Mouse (Mus musculus) bone marrow, adult 2 months (tissue): ENCODE data around the gene Zc3h18. TPM values are rescaled to one million over a fixed set of nuclear protein-coding genes. Genes with fewer than 3 reads are reported as not detected.

Experiments used
- H3K27ac ChIP-seq: fragments of 200-500 bp; 2 replicates; pipeline ENCODE4 v1.5.1; 2012; ENCODE audit warnings: low read depth, mild to moderate bottlenecking, control low read depth, inconsistent platforms, low read length; ENCODE audit not compliant: control insufficient read depth, poor library complexity, insufficient read depth
- H3K4me1 ChIP-seq: fragments of 200-500 bp; 2 replicates; pipeline ENCODE4 v1.6.1; 2011; ENCODE audit warnings: low read length; ENCODE audit not compliant: control insufficient read depth, insufficient read depth
- H3K4me3 ChIP-seq: fragments of 200-500 bp; replicated peaks from 2 replicates; pipeline ENCODE3; 2011; ENCODE audit warnings: mild to moderate bottlenecking, low read depth, low read length, control low read depth; ENCODE audit not compliant: control insufficient read depth
- CTCF ChIP-seq: fragments of 200-500 bp; IDR thresholded peaks from 2 replicates; pipeline ENCODE4 v1.5.1; 2011; ENCODE audit warnings: low read length, control low read depth; ENCODE audit not compliant: control insufficient read depth, insufficient read depth
- POLR2A ChIP-seq: fragments of 200-500 bp; IDR thresholded peaks from 2 replicates; pipeline ENCODE4 v1.6.1; 2011; ENCODE audit warnings: low read depth, mild to moderate bottlenecking, control low read depth, low read length, borderline replicate concordance; ENCODE audit not compliant: control insufficient read depth
- WGBS: fragments of 180-500 bp; shearing (Covaris S2); methylation state at CpG from one replicate; pipeline ENCODE4 v1.1.7; 2018; 5-methylcytosine and 5-hydroxymethylcytosine counted together
- polyA plus RNA-seq: library from polyadenylated mRNA; stranded (reverse); fragments of >200 nt; gene quantifications from 2 replicates; pipeline ENCODE4 v1.2.4, GENCODE M21; 2011; ENCODE audit warnings: low replicate concordance; ENCODE audit not compliant: missing spikeins, insufficient read depth, insufficient read length

The Zc3h18 gene
- polyA plus RNA-seq, 1 experiment, result 50.7 TPM

- WGBS, result 4% methylated on average over 11 of the region's 11 CpGs
- Histone ChIP-seq H3K4me1 (peaks cover 7% of the 10 kb centered on the region), H3K27ac (no peak overlapping the region), H3K4me3 (no peak overlapping the region)
- TF ChIP-seq POLR2A, result no peak
- no peak for TF ChIP-seq CTCF
Measured at GRCm38 (mm10) chr8:122343341-122343740, 33.1 kb upstream of the Zc3h18 start.

GRCm38 (mm10) chr8:122343758-122344157 lies 32.7 kb upstream of the Zc3h18 start:
- H3K27ac ChIP-seq, result no peak overlapping the region
- no peak for TF ChIP-seq POLR2A
- TF ChIP-seq CTCF, result no peak
- H3K4me3 ChIP-seq, result no peak overlapping the region
- WGBS, result 1% methylated on average over 14 of the region's 14 CpGs
- H3K4me1 ChIP-seq, result peaks cover 7% of the 10 kb centered on the region

GRCm38 (mm10) chr8:122344219-122344618 lies 32.2 kb upstream of the Zc3h18 start:
- peaks cover 9% of the 10 kb centered on the region for H3K4me1 ChIP-seq
- peak overlapping the region; percentile 44; the same call in 1 of the 2 replicates for H3K27ac ChIP-seq
- 15% methylated on average over 3 of the region's 5 CpGs for WGBS

GRCm38 (mm10) chr8:122345181-122346095 lies 31.0 kb upstream of the Zc3h18 start:
- Histone ChIP-seq H3K4me1 (peaks cover 13% of the 10 kb centered on the region), H3K27ac (peak overlapping the region; percentile 46), H3K4me3 (no peak overlapping the region)
- TF ChIP-seq CTCF, result no peak
- TF ChIP-seq POLR2A, result peak; percentile 27; the same call in 1 of the 2 replicates
- WGBS, result 26% methylated on average over 12 of the region's 12 CpGs

More at GRCm38 (mm10) chr8:122344219-122344618, 32.2 kb upstream of the Zc3h18 start:
- TF ChIP-seq CTCF (no peak), POLR2A (no peak)
- no peak overlapping the region for H3K4me3 ChIP-seq

GRCm38 (mm10) chr8:122347811-122348552 lies 28.4 kb upstream of the Zc3h18 start:
- no peak for TF ChIP-seq POLR2A
- no peak for TF ChIP-seq CTCF
- no peak overlapping the region for H3K27ac ChIP-seq
- WGBS, result 64% methylated on average over 5 of the region's 5 CpGs
- no peak overlapping the region for H3K4me3 ChIP-seq
- peaks cover 11% of the 10 kb centered on the region for H3K4me1 ChIP-seq

- peak overlapping the region; percentile 30 for H3K27ac ChIP-seq
- peaks cover 6% of the 10 kb centered on the region for H3K4me1 ChIP-seq
- WGBS, result 12% methylated on average over 15 of the region's 15 CpGs
- H3K4me3 ChIP-seq, result no peak overlapping the region
- TF ChIP-seq CTCF, result no peak
- TF ChIP-seq POLR2A, result no peak
Measured at GRCm38 (mm10) chr8:122349357-122350297, 26.8 kb upstream of the Zc3h18 start.

- Histone ChIP-seq H3K4me3 (no peak overlapping the region), H3K27ac (no peak overlapping the region), H3K4me1 (peaks cover 5% of the 10 kb centered on the region)
- WGBS, result 65% methylated on average over 11 of the region's 11 CpGs
- no peak for TF ChIP-seq POLR2A
- TF ChIP-seq CTCF, result no peak
Measured at GRCm38 (mm10) chr8:122350309-122351089, 25.9 kb upstream of the Zc3h18 start.

- Histone ChIP-seq H3K4me3 (no peak overlapping the region), H3K27ac (no peak overlapping the region), H3K4me1 (peaks cover 4% of the 10 kb centered on the region)
- TF ChIP-seq CTCF, result no peak
- TF ChIP-seq POLR2A, result no peak
- WGBS, result 87% methylated on average over 8 of the region's 8 CpGs
Measured at GRCm38 (mm10) chr8:122354157-122354556, 22.3 kb upstream of the Zc3h18 start.
